16 mouse cellular contexts compared by ENCODE assay signal in genomic region chr10:118613056-118613695, GRCm38 (mm10).
"Had no signal": no experiment of that assay in that cellular context is flagged by ENCODE, and none has a peak within 500 bp of the region (broad histone marks: within the 10 kb centered on the region; RNA-seq: fewer than 3 reads in every experiment).

No protein-coding gene starts in this region.

- DNase-seq: retina, postnatal 1 day; right cerebral cortex, adult 18-20 months; right cerebral cortex, postnatal 14 days; right cerebral cortex, postnatal 25 days; right cerebral cortex, postnatal 4 days; spleen, adult 18-20 months; thymus, adult 18-20 months; thymus, adult 2 months; thymus, postnatal 14 days; thymus, postnatal 25 days; thymus, postnatal 36 days; thymus, postnatal 4 days had no signal

- H3K27me3 ChIP-seq: neural tube, embryonic 13.5 days; neural tube, embryonic 15.5 days; stomach, embryonic 15.5 days had no signal

- H3K9me3 ChIP-seq: neural tube, embryonic 13.5 days; neural tube, embryonic 15.5 days; stomach, embryonic 15.5 days had no signal

- H3K4me1 ChIP-seq: neural tube, embryonic 13.5 days; neural tube, embryonic 15.5 days; stomach, embryonic 15.5 days had no signal

- H3K27ac ChIP-seq: neural tube, embryonic 13.5 days; neural tube, embryonic 15.5 days; stomach, embryonic 15.5 days; stomach, postnatal 0 days had no signal

- H3K4me2 ChIP-seq: neural tube, embryonic 13.5 days; neural tube, embryonic 15.5 days; stomach, embryonic 15.5 days had no signal

- H3K36me3 ChIP-seq: neural tube, embryonic 13.5 days; neural tube, embryonic 15.5 days; stomach, embryonic 15.5 days had no signal

- H3K9ac ChIP-seq: neural tube, embryonic 13.5 days; neural tube, embryonic 15.5 days; stomach, embryonic 15.5 days had no signal

- H3K4me3 ChIP-seq: neural tube, embryonic 13.5 days; neural tube, embryonic 15.5 days; stomach, embryonic 15.5 days had no signal
